Mouse (Mus musculus): ENCODE results near the gene Irf5.

DNA sequence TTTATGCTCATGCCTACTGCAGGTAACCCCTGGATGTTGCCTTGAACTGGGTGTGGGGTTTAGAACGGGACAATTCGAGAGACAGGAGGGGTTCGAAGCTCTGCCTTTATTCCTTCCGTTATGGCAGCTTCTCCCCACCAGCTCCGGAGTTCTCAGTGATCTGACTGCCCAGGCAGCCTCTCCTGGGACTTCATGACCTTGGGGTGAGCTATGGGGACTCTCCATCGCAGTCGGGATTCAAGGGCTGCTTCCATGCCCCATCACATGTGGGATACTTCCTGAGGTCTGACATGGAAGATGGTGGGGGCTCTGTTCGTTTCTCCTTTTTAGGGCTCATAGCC, 1.7 kb downstream of the Irf5 start:
- TF ChIP-seq CTCF (IDR thresholded peaks at IDR 0.05) (no peak), EP300 (IDR thresholded peaks at IDR 0.05) (no peak)
